Mouse (Mus musculus) Patski (cell line): ENCODE measurements around the gene 1700017B05Rik. TPM values are rescaled to one million over a fixed set of nuclear protein-coding genes. Genes with fewer than 3 reads are reported as not detected.

ENCODE experiments used
- ATAC-seq: fragments of 100-300 bp; one replicate; pipeline ENCODE4 v1.8.0; 2021
- CTCF ChIA-PET: fragments of 350-600 bp; sonication (Branson Sonifier 250); formaldehyde crosslinking; loops from one replicate; lab custom pipeline; 2022; ENCODE audit warnings: inconsistent platforms; lab: Charles Lee
- POLR2A ChIA-PET: fragments of 350-600 bp; sonication (Branson Sonifier 250); formaldehyde crosslinking; loops from one replicate; lab custom pipeline; 2022; ENCODE audit warnings: antibody characterized with exemption, inconsistent platforms; lab: Charles Lee
- DNase-seq: peaks from one replicate; pipeline ENCODE4 v3.0.0-alpha.2; 2011; ENCODE audit warnings: low read depth, low spot score
- H3K27me3 ChIP-seq: fragments of 371-371 bp; one replicate; pipeline ENCODE4 v1.5.1; 2021
- CTCF ChIP-seq: fragments of 100-300 bp; IDR thresholded peaks from one replicate; pipeline ENCODE4 v1.5.1; 2021
- in situ Hi-C: fragments of 300-500 bp; cut with MboI; formaldehyde crosslinking; loops from 3 replicates; pipeline ENCODE4 v1.11.1; 2018; ENCODE audit warnings: low pct_unique_long_range_greater_than_20kb, mixed read lengths
- polyA plus RNA-seq: library from polyadenylated mRNA; unstranded; gene quantifications from one replicate; pipeline ENCODE4 v1.2.3, GENCODE M21; 2021

1700017B05Rik gene
- polyA plus RNA-seq, 1 experiment from 2014 or later, result 38.2 TPM

- H3K27me3 ChIP-seq, result no peaks in the 10 kb centered on the region
- in situ Hi-C loops, result loop anchor here (5.0 kb wide), 2 partner anchors 74 to 169 kb away; no protein-coding TSS in a partner anchor
- CTCF ChIA-PET, result interaction anchor here (1.0 to 2.1 kb wide), 5 partner anchors 16 to 175 kb away, joined by 5 to 6 read pairs (median 5); no protein-coding TSS in a partner anchor
- POLR2A ChIA-PET, result interaction anchor here (1.1 to 3.0 kb wide), 6 partner anchors 15 to 176 kb away, joined by 3 to 13 read pairs (median 4); no protein-coding TSS in a partner anchor
- no peak for TF ChIP-seq CTCF
- ATAC-seq (no peak), DNase-seq (no peak)
These were observed 628 bp upstream of the 1700017B05Rik start for GRCm38 (mm10) chr9:57262795-57263684.

GRCm38 (mm10) chr9:57261516-57261912, 898 bp downstream of the 1700017B05Rik start:
- CTCF ChIA-PET, result interaction anchor here (1.0 to 2.1 kb wide), 4 partner anchors 17 to 176 kb away, joined by 5 to 6 read pairs (median 5); no protein-coding TSS in a partner anchor
- in situ Hi-C loops, result loop anchor here (5.0 kb wide), 2 partner anchors 76 to 171 kb away; no protein-coding TSS in a partner anchor
- no peak for DNase-seq
- ATAC-seq, result no peak
- TF ChIP-seq CTCF, result no peak
- no peaks in the 10 kb centered on the region for H3K27me3 ChIP-seq
- POLR2A ChIA-PET, result interaction anchor here (1.0 to 3.0 kb wide), 4 partner anchors 8 to 177 kb away, joined by 3 to 13 read pairs (median 4); no protein-coding TSS in a partner anchor

GRCm38 (mm10) chr9:57260940-57261339, 1.5 kb downstream of the 1700017B05Rik start:
- ChIA-PET CTCF (interaction anchor here (2.0 to 2.1 kb wide), 2 partner anchors 174 to 177 kb away, joined by 5 read pairs; no protein-coding TSS in a partner anchor), POLR2A (interaction anchor here (1.6 to 3.0 kb wide), 2 partner anchors 12 to 172 kb away, joined by 4 to 13 read pairs; no protein-coding TSS in a partner anchor)
- ATAC-seq (no peak), DNase-seq (no peak)
- in situ Hi-C loops, result loop anchor here (5.0 kb wide), 2 partner anchors 76 to 171 kb away; no protein-coding TSS in a partner anchor
- H3K27me3 ChIP-seq, result no peaks in the 10 kb centered on the region
- TF ChIP-seq CTCF, result no peak

- ATAC-seq (no peak), DNase-seq (no peak)
- CTCF ChIA-PET, result interaction anchor here (1.0 to 1.6 kb wide), 6 partner anchors 10 to 190 kb away, joined by 3 to 4 read pairs (median 4); no protein-coding TSS in a partner anchor
- H3K27me3 ChIP-seq, result no peaks in the 10 kb centered on the region
- in situ Hi-C loops, result loop anchor here (5.0 kb wide), 2 partner anchors 78 to 173 kb away; no protein-coding TSS in a partner anchor
- POLR2A ChIA-PET, result no interaction called here
- no peak for TF ChIP-seq CTCF
These were observed 2.7 kb downstream of the 1700017B05Rik start for GRCm38 (mm10) chr9:57259736-57260135.

GRCm38 (mm10) chr9:57257627-57258026, 4.8 kb downstream of the 1700017B05Rik start:
- DNase-seq, result no peak
- H3K27me3 ChIP-seq, result no peaks in the 10 kb centered on the region
- in situ Hi-C loops, result no loop called here
- ATAC-seq, result no peak
- POLR2A ChIA-PET, result interaction anchor here (1.2 kb wide), 1 partner anchor 176 kb away, joined by 4 read pairs; no protein-coding TSS in a partner anchor
- CTCF ChIA-PET, result interaction anchor here (1.1 kb wide), 1 partner anchor 175 kb away, joined by 3 read pairs; no protein-coding TSS in a partner anchor
- TF ChIP-seq CTCF, result no peak

- DNase-seq (no peak), ATAC-seq (no peak)
- CTCF ChIA-PET, result interaction anchor here (1.1 kb wide), 1 partner anchor 176 kb away, joined by 3 read pairs; no protein-coding TSS in a partner anchor
- POLR2A ChIA-PET, result interaction anchor here (1.2 kb wide), 1 partner anchor 176 kb away, joined by 4 read pairs; no protein-coding TSS in a partner anchor
- in situ Hi-C loops, result no loop called here
- no peaks in the 10 kb centered on the region for H3K27me3 ChIP-seq
- TF ChIP-seq CTCF, result no peak
These were observed 5.6 kb downstream of the 1700017B05Rik start for GRCm38 (mm10) chr9:57256861-57257260.

GRCm38 (mm10) chr9:57256309-57256708, 6.1 kb downstream of the 1700017B05Rik start:
- CTCF ChIA-PET, result no interaction called here
- POLR2A ChIA-PET, result interaction anchor here (1.0 to 1.2 kb wide), 2 partner anchors 9 to 177 kb away, joined by 3 to 4 read pairs; no protein-coding TSS in a partner anchor
- no peak for TF ChIP-seq CTCF
- in situ Hi-C loops, result no loop called here
- DNase-seq (no peak), ATAC-seq (no peak)
- no peaks in the 10 kb centered on the region for H3K27me3 ChIP-seq

- in situ Hi-C loops, result no loop called here
- ATAC-seq (no peak), DNase-seq (no peak)
- CTCF ChIA-PET, result interaction anchor here (1.2 kb wide), 1 partner anchor 9 kb away, joined by 4 read pairs; no protein-coding TSS in a partner anchor
- no peaks in the 10 kb centered on the region for H3K27me3 ChIP-seq
- POLR2A ChIA-PET, result interaction anchor here (0.8 to 1.1 kb wide), 3 partner anchors 10 to 172 kb away, joined by 3 read pairs; no protein-coding TSS in a partner anchor
- no peak for TF ChIP-seq CTCF
These were observed 7.5 kb downstream of the 1700017B05Rik start for GRCm38 (mm10) chr9:57254823-57255495.

- no peak for TF ChIP-seq CTCF
- DNase-seq, result no peak
- no peaks in the 10 kb centered on the region for H3K27me3 ChIP-seq
These were observed 8.4 kb downstream of the 1700017B05Rik start for GRCm38 (mm10) chr9:57254061-57254460.

More at GRCm38 (mm10) chr9:57254061-57254460, 8.4 kb downstream of the 1700017B05Rik start:
- CTCF ChIA-PET, result no interaction called here
- in situ Hi-C loops, result no loop called here
- ATAC-seq, result no peak
- POLR2A ChIA-PET, result interaction anchor here (1.1 kb wide), 1 partner anchor 25 kb away, joined by 3 read pairs; no protein-coding TSS in a partner anchor
